Mouse (Mus musculus): ENCODE data around the gene Arg1.

DNA sequence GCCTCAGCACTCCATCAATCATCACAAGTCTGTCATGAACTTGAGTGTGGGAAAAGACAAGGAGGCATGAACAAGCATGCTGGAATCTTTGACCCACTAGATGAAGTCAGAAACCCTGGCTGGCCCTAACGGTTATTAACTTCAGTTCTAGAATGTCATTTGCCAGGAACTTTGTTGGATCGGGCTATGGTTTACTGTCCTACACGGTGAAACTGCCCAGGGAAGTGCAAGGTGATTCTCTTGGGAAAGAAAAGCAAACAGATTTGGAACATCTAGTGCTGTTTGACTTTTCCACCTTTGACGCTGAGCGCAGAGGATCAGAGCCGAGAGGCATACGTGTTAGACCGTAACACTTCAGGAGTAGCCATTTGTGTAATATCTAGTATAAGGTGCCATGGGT, 24.3 kb upstream of the Arg1 start:
- no peak for TF ChIP-seq CTCF (IDR thresholded peaks at IDR 0.05; ENCODE audit: control insufficient read depth, insufficient read depth, insufficient read length)
- no peak for TF ChIP-seq MYOG (IDR thresholded peaks at IDR 0.05; ENCODE audit: control insufficient read depth, extremely low read depth, insufficient read length)
- no peak for TF ChIP-seq CEBPB (IDR thresholded peaks at IDR 0.05; ENCODE audit: low read depth)
- no peak for TF ChIP-seq MYOD1 (IDR thresholded peaks at IDR 0.05; ENCODE audit: control insufficient read depth, insufficient read length, low read depth)
- TF ChIP-seq MAX (IDR thresholded peaks at IDR 0.05), result no peak

All from C2C12 (cell line).